Mouse (Mus musculus) lung, postnatal 0 days (tissue): ENCODE results near the gene Zfp462.

Source experiments
- CTCF ChIP-seq: IDR thresholded peaks from 2 replicates; pipeline ENCODE4 v1.5.1; 2016; ENCODE audit warnings: antibody characterized with exemption, mild to moderate bottlenecking
- EP300 ChIP-seq: IDR thresholded peaks from 2 replicates; pipeline ENCODE4 v1.6.1; 2016; ENCODE audit warnings: antibody characterized with exemption, mild to moderate bottlenecking, control low read depth

DNA sequence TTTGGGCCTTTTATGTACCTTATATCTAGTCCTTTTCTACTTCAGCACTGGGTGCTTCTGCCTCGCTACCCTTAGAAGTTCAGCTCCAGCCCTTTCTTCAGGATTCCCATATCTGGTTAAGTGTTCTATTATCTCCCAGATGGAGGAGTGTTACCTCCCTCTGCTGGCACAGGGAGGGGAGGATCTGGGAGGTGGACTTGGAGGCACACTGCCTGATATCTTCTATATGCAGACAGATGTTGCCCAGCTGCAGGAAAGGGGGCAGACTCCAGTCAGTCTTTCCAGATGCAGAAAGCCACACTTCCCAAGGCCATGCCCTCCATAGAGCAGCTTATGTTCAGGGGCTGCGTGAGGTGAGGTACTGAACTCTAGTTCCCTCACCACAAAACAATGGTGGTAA, 156.0 kb downstream of the Zfp462 start:
- TF ChIP-seq CTCF (peak; percentile 68), EP300 (no peak)
